Mouse (Mus musculus) embryonic facial prominence, embryonic 13.5 days (tissue): ENCODE results near the gene Rsph10b. TPM values are rescaled to one million over a fixed set of nuclear protein-coding genes. Genes with fewer than 3 reads are reported as not detected.
A peak's percentile ranks its signal among the peaks of the same experiment; 100 is the strongest.

Experiments used
- ATAC-seq: fragments of 200-750 bp; cut with Nextera tagmentation; 2 replicates; pipeline ENCODE4 v1.8.0; 2017; ENCODE audit warnings: low read depth; ENCODE audit not compliant: insufficient number of reproducible peaks, insufficient read depth, low FRiP score, low TSS enrichment
- H3K27ac ChIP-seq: fragments of 300-500 bp; sonication (generic); 2 replicates; pipeline ENCODE4 v1.5.1; 2015; ENCODE audit warnings: moderate library complexity, mild to moderate bottlenecking, inconsistent platforms
- H3K27me3 ChIP-seq: fragments of 300-500 bp; sonication (generic); 2 replicates; pipeline ENCODE4 v1.6.1; 2015; ENCODE audit warnings: mild to moderate bottlenecking, inconsistent platforms
- H3K36me3 ChIP-seq: fragments of 300-500 bp; sonication (generic); 2 replicates; pipeline ENCODE4 v1.6.1; 2015; ENCODE audit warnings: mild to moderate bottlenecking, inconsistent platforms
- H3K4me1 ChIP-seq: fragments of 300-500 bp; sonication (generic); 2 replicates; pipeline ENCODE4 v1.6.1; 2015; ENCODE audit warnings: inconsistent platforms
- H3K4me2 ChIP-seq: fragments of 300-500 bp; sonication (generic); 2 replicates; pipeline ENCODE4 v1.6.1; 2015; ENCODE audit warnings: moderate library complexity, mild to moderate bottlenecking, inconsistent platforms
- H3K4me3 ChIP-seq: fragments of 300-500 bp; sonication (generic); 2 replicates; pipeline ENCODE4 v1.5.1; 2015; ENCODE audit warnings: mild to moderate bottlenecking, inconsistent platforms
- H3K9ac ChIP-seq: fragments of 300-500 bp; sonication (generic); 2 replicates; pipeline ENCODE4 v1.6.1; 2015; ENCODE audit warnings: mild to moderate bottlenecking, inconsistent platforms
- H3K9me3 ChIP-seq: fragments of 300-500 bp; sonication (generic); 2 replicates; pipeline ENCODE4 v1.6.1; 2016; ENCODE audit warnings: inconsistent platforms
- WGBS: fragments of 180-500 bp; shearing (Covaris S2); methylation state at CpG from one replicate; pipeline ENCODE4 v1.1.7; 2015; ENCODE audit warnings: mixed read lengths; 5-methylcytosine and 5-hydroxymethylcytosine counted together
- polyA plus RNA-seq: library from polyadenylated mRNA; unstranded; fragments of >200 nt; fragmentation: Nextera tagmentation; extraction: Ambion mirVana; gene quantifications from 2 replicates; pipeline ENCODE4 v1.2.1, GENCODE M21; 2015

Rsph10b gene
- polyA plus RNA-seq, 1 experiment from 2014 or later, result 0.52 TPM

GRCm38 (mm10) chr5:143943231-143944125 lies 10.6 kb downstream of the Rsph10b start:
- Histone ChIP-seq H3K4me3 (no peak overlapping the region), H3K36me3 (no peaks in the 10 kb centered on the region), H3K27ac (no peak overlapping the region), H3K9me3 (peaks cover 3% of the 10 kb centered on the region; the same call in 1 of the 2 replicates), H3K27me3 (no peaks in the 10 kb centered on the region), H3K4me1 (no peaks in the 10 kb centered on the region), H3K9ac (no peak overlapping the region), H3K4me2 (no peak overlapping the region)
- ATAC-seq, result no peak
- WGBS, result 85% methylated on average over 14 of the region's 14 CpGs

- no peak for ATAC-seq
- H3K27me3 ChIP-seq, result no peaks in the 10 kb centered on the region
- H3K4me3 ChIP-seq, result no peak overlapping the region
- no peak overlapping the region for H3K27ac ChIP-seq
- WGBS, result 86% methylated on average over 12 of the region's 12 CpGs
- no peaks in the 10 kb centered on the region for H3K4me1 ChIP-seq
- H3K9ac ChIP-seq, result no peak overlapping the region
- no peaks in the 10 kb centered on the region for H3K36me3 ChIP-seq
- H3K4me2 ChIP-seq, result no peak overlapping the region
- H3K9me3 ChIP-seq, result no peaks in the 10 kb centered on the region
Measured at GRCm38 (mm10) chr5:143948361-143948760, 15.5 kb downstream of the Rsph10b start.

GRCm38 (mm10) chr5:143950016-143950415 lies 17.2 kb downstream of the Rsph10b start:
- no peaks in the 10 kb centered on the region for H3K4me1 ChIP-seq
- no peaks in the 10 kb centered on the region for H3K27me3 ChIP-seq
- no peak for ATAC-seq
- H3K4me3 ChIP-seq, result no peak overlapping the region
- no peak overlapping the region for H3K9ac ChIP-seq
- no peak overlapping the region for H3K27ac ChIP-seq
- H3K4me2 ChIP-seq, result no peak overlapping the region
- H3K9me3 ChIP-seq, result no peaks in the 10 kb centered on the region
- no peaks in the 10 kb centered on the region for H3K36me3 ChIP-seq
- WGBS, result 50% methylated on average over 5 of the region's 5 CpGs

GRCm38 (mm10) chr5:143957101-143957500 lies 24.3 kb downstream of the Rsph10b start:
- WGBS, result 90% methylated on average over 6 of the region's 6 CpGs
- ATAC-seq, result no peak

GRCm38 (mm10) chr5:143959551-143959950 lies 26.7 kb downstream of the Rsph10b start:
- no peak overlapping the region for H3K4me3 ChIP-seq
- ATAC-seq, result no peak
- H3K4me2 ChIP-seq, result no peak overlapping the region
- 93% methylated on average over 11 of the region's 11 CpGs for WGBS
- no peak overlapping the region for H3K9ac ChIP-seq
- no peaks in the 10 kb centered on the region for H3K36me3 ChIP-seq
- no peaks in the 10 kb centered on the region for H3K27me3 ChIP-seq
- no peaks in the 10 kb centered on the region for H3K9me3 ChIP-seq
- no peaks in the 10 kb centered on the region for H3K4me1 ChIP-seq
- no peak overlapping the region for H3K27ac ChIP-seq

More at GRCm38 (mm10) chr5:143957101-143957500, 24.3 kb downstream of the Rsph10b start:
- Histone ChIP-seq H3K9ac (no peak overlapping the region), H3K9me3 (no peaks in the 10 kb centered on the region), H3K4me1 (no peaks in the 10 kb centered on the region), H3K27ac (no peak overlapping the region), H3K4me2 (no peak overlapping the region), H3K4me3 (no peak overlapping the region), H3K36me3 (no peaks in the 10 kb centered on the region), H3K27me3 (no peaks in the 10 kb centered on the region)

- no peaks in the 10 kb centered on the region for H3K27me3 ChIP-seq
- H3K9ac ChIP-seq, result no peak overlapping the region
- no peak overlapping the region for H3K4me3 ChIP-seq
- no peaks in the 10 kb centered on the region for H3K9me3 ChIP-seq
- WGBS, result 83% methylated on average over 8 of the region's 8 CpGs
- no peak overlapping the region for H3K4me2 ChIP-seq
- no peaks in the 10 kb centered on the region for H3K4me1 ChIP-seq
- no peaks in the 10 kb centered on the region for H3K36me3 ChIP-seq
- ATAC-seq, result no peak
- H3K27ac ChIP-seq, result no peak overlapping the region
Measured at GRCm38 (mm10) chr5:143961176-143961575, 28.3 kb downstream of the Rsph10b start.

- Histone ChIP-seq H3K27ac (no peak overlapping the region), H3K27me3 (no peaks in the 10 kb centered on the region), H3K36me3 (no peaks in the 10 kb centered on the region), H3K4me2 (no peak overlapping the region), H3K4me1 (no peaks in the 10 kb centered on the region), H3K9ac (no peak overlapping the region), H3K4me3 (no peak overlapping the region), H3K9me3 (no peaks in the 10 kb centered on the region)
- 88% methylated on average over 12 of the region's 12 CpGs for WGBS
- no peak for ATAC-seq
Measured at GRCm38 (mm10) chr5:143965586-143966345, 32.9 kb downstream of the Rsph10b start.

- no peak for ATAC-seq
- no peak overlapping the region for H3K27ac ChIP-seq
- H3K9me3 ChIP-seq, result no peaks in the 10 kb centered on the region
- no peak overlapping the region for H3K9ac ChIP-seq
- WGBS, result 90% methylated on average over 12 of the region's 12 CpGs
- no peaks in the 10 kb centered on the region for H3K36me3 ChIP-seq
- H3K4me3 ChIP-seq, result no peak overlapping the region
- no peak overlapping the region for H3K4me2 ChIP-seq
- H3K27me3 ChIP-seq, result no peaks in the 10 kb centered on the region
- H3K4me1 ChIP-seq, result no peaks in the 10 kb centered on the region
Measured at GRCm38 (mm10) chr5:143966671-143967070, 33.8 kb downstream of the Rsph10b start.

GRCm38 (mm10) chr5:143972628-143973027 lies 39.8 kb downstream of the Rsph10b start:
- Histone ChIP-seq H3K4me1 (no peaks in the 10 kb centered on the region), H3K36me3 (no peaks in the 10 kb centered on the region), H3K27ac (no peak overlapping the region), H3K4me2 (no peak overlapping the region), H3K9ac (no peak overlapping the region), H3K27me3 (no peaks in the 10 kb centered on the region), H3K4me3 (no peak overlapping the region), H3K9me3 (no peaks in the 10 kb centered on the region)
- ATAC-seq, result no peak
- WGBS, result 63% methylated on average over 3 of the region's 3 CpGs

GRCm38 (mm10) chr5:143974931-143975630 lies 42.2 kb downstream of the Rsph10b start:
- no peak overlapping the region for H3K27ac ChIP-seq
- H3K27me3 ChIP-seq, result no peaks in the 10 kb centered on the region
- H3K4me1 ChIP-seq, result no peaks in the 10 kb centered on the region
- no peak overlapping the region for H3K9ac ChIP-seq
- 0 out of 2 replicates have a peak, but pooled peaks have one; percentile 35 for ATAC-seq
- no peaks in the 10 kb centered on the region for H3K36me3 ChIP-seq
- no peaks in the 10 kb centered on the region for H3K9me3 ChIP-seq
- H3K4me3 ChIP-seq, result no peak overlapping the region
- no peak overlapping the region for H3K4me2 ChIP-seq
- 49% methylated on average over 4 of the region's 4 CpGs for WGBS

GRCm38 (mm10) chr5:143975631-143975933 lies 42.7 kb downstream of the Rsph10b start:
- no peaks in the 10 kb centered on the region for H3K27me3 ChIP-seq
- no peak overlapping the region for H3K9ac ChIP-seq
- H3K4me1 ChIP-seq, result no peaks in the 10 kb centered on the region
- no peak overlapping the region for H3K27ac ChIP-seq
- ATAC-seq, result no peak
- H3K9me3 ChIP-seq, result no peaks in the 10 kb centered on the region
- no peak overlapping the region for H3K4me2 ChIP-seq
- no peaks in the 10 kb centered on the region for H3K36me3 ChIP-seq
- 67% methylated on average over 2 of the region's 2 CpGs for WGBS
- no peak overlapping the region for H3K4me3 ChIP-seq
